Mouse (Mus musculus): Measurements from ENCODE around the gene Duxbl1. TPM values are rescaled to one million over a fixed set of nuclear protein-coding genes. Genes with fewer than 3 reads are reported as not detected.
"Not testable (repeated sequence)": the region's sequence is repeated elsewhere in the genome, so short reads cannot be mapped to it uniquely, and the experiment has no call there.

The Duxbl1 gene
- 4.9 and 6.7 TPM in 2 replicates for polyA plus RNA-seq (2016; fragmentation: Nextera tagmentation; extraction: Ambion mirVana)

- H3K4me3 ChIP-seq: peak within 1 kb of the TSS; percentile 42
- WGBS: no CpG with 5 or more reads among the region's 25 CpGs
Measured at GRCm38 (mm10) chr14:25978371-25979241, at the start of gene Duxbl1. TSS of gene Duxbl1 (plus strand) at chr14:25978577.

GRCm38 (mm10) chr14:25936867-25937630 is 41.3 kb upstream of the Duxbl1 start:
- not testable (repeated sequence) for H3K36me3 ChIP-seq; H3K27ac ChIP-seq (replicated peaks); H3K27me3 ChIP-seq (ENCODE audit: low read depth, poor library complexity, severe bottlenecking); DNase-seq (ENCODE audit: low spot score); H3K4me3 ChIP-seq; H3K4me1 ChIP-seq; H3K9me3 ChIP-seq (replicated peaks)
- no CpG with 5 or more reads among the region's 5 CpGs for WGBS

More at GRCm38 (mm10) chr14:25978371-25979241, at the start of gene Duxbl1:
- H3K27me3 ChIP-seq (ENCODE audit: low read depth, poor library complexity, severe bottlenecking); H3K9me3 ChIP-seq (replicated peaks); H3K4me1 ChIP-seq; DNase-seq (ENCODE audit: low spot score); H3K36me3 ChIP-seq: not testable (repeated sequence)
- H3K27ac ChIP-seq (replicated peaks): peak within 1 kb of the TSS; percentile 85

GRCm38 (mm10) chr14:25938004-25938403 is 40.4 kb upstream of the Duxbl1 start, which contains the start of gene Cphx1:
TSS of gene Cphx1 (plus strand) at chr14:25938304.
- no CpG with 5 or more reads among the region's 8 CpGs for WGBS

GRCm38 (mm10) chr14:25957861-25958260 is 20.5 kb upstream of the Duxbl1 start:
- not testable (repeated sequence) for H3K36me3 ChIP-seq; H3K4me1 ChIP-seq; H3K4me3 ChIP-seq; DNase-seq (ENCODE audit: low spot score); H3K27ac ChIP-seq (replicated peaks); H3K9me3 ChIP-seq (replicated peaks); H3K27me3 ChIP-seq (ENCODE audit: low read depth, poor library complexity, severe bottlenecking)
- no CpG with 5 or more reads among the region's 3 CpGs for WGBS

More at GRCm38 (mm10) chr14:25938004-25938403, 40.4 kb upstream of the Duxbl1 start, which contains the start of gene Cphx1:
- DNase-seq (ENCODE audit: low spot score); H3K27ac ChIP-seq (replicated peaks); H3K4me1 ChIP-seq; H3K27me3 ChIP-seq (ENCODE audit: low read depth, poor library complexity, severe bottlenecking); H3K9me3 ChIP-seq (replicated peaks); H3K4me3 ChIP-seq; H3K36me3 ChIP-seq: not testable (repeated sequence)

GRCm38 (mm10) chr14:25979242-25979941 is 1.0 kb downstream of the Duxbl1 start:
- DNase-seq (ENCODE audit: low spot score): peak; percentile 40
- 0% methylated on average over 8 of the region's 13 CpGs for WGBS
- H3K4me1 ChIP-seq; H3K36me3 ChIP-seq; H3K27me3 ChIP-seq (ENCODE audit: low read depth, poor library complexity, severe bottlenecking); H3K9me3 ChIP-seq (replicated peaks): not testable (repeated sequence)
- Histone ChIP-seq H3K27ac (replicated peaks) (peak overlapping the region; percentile 85), H3K4me3 (peak overlapping the region; percentile 42)

GRCm38 (mm10) chr14:25981880-25982279 is 3.5 kb downstream of the Duxbl1 start:
- H3K27ac ChIP-seq (replicated peaks); H3K4me1 ChIP-seq; DNase-seq (ENCODE audit: low spot score); H3K4me3 ChIP-seq; H3K9me3 ChIP-seq (replicated peaks); H3K27me3 ChIP-seq (ENCODE audit: low read depth, poor library complexity, severe bottlenecking); H3K36me3 ChIP-seq: not testable (repeated sequence)
- 91% methylated on average over 5 of the region's 9 CpGs for WGBS

- not testable (repeated sequence) for H3K27me3 ChIP-seq (ENCODE audit: low read depth, poor library complexity, severe bottlenecking)
- WGBS: no CpG with 5 or more reads among the region's 2 CpGs
Measured at GRCm38 (mm10) chr14:26007462-26007861, 29.1 kb downstream of the Duxbl1 start.

GRCm38 (mm10) chr14:26016414-26016813 is 38.0 kb downstream of the Duxbl1 start:
- not testable (repeated sequence) for H3K9me3 ChIP-seq (replicated peaks); H3K36me3 ChIP-seq; H3K4me3 ChIP-seq; H3K4me1 ChIP-seq; H3K27ac ChIP-seq (replicated peaks); DNase-seq (ENCODE audit: low spot score); H3K27me3 ChIP-seq (ENCODE audit: low read depth, poor library complexity, severe bottlenecking)
- no CpG with 5 or more reads among the region's 7 CpGs for WGBS

More at GRCm38 (mm10) chr14:26007462-26007861, 29.1 kb downstream of the Duxbl1 start:
- DNase-seq (ENCODE audit: low spot score); H3K4me1 ChIP-seq; H3K4me3 ChIP-seq; H3K36me3 ChIP-seq; H3K27ac ChIP-seq (replicated peaks); H3K9me3 ChIP-seq (replicated peaks): not testable (repeated sequence)

GRCm38 (mm10) chr14:26021555-26021954 is 43.2 kb downstream of the Duxbl1 start:
- WGBS: no CpG with 5 or more reads among the region's 9 CpGs
- H3K36me3 ChIP-seq, H3K4me1 ChIP-seq: not testable (repeated sequence)

GRCm38 (mm10) chr14:26022831-26023230 is 44.5 kb downstream of the Duxbl1 start:
- H3K4me3 ChIP-seq; DNase-seq (ENCODE audit: low spot score); H3K9me3 ChIP-seq (replicated peaks); H3K36me3 ChIP-seq; H3K27ac ChIP-seq (replicated peaks); H3K27me3 ChIP-seq (ENCODE audit: low read depth, poor library complexity, severe bottlenecking); H3K4me1 ChIP-seq: not testable (repeated sequence)
- WGBS: no CpG with 5 or more reads among the region's 6 CpGs

More at GRCm38 (mm10) chr14:26021555-26021954, 43.2 kb downstream of the Duxbl1 start:
- DNase-seq (ENCODE audit: low spot score); H3K9me3 ChIP-seq (replicated peaks); H3K27ac ChIP-seq (replicated peaks); H3K4me3 ChIP-seq; H3K27me3 ChIP-seq (ENCODE audit: low read depth, poor library complexity, severe bottlenecking): not testable (repeated sequence)

- not testable (repeated sequence) for H3K4me3 ChIP-seq; H3K9me3 ChIP-seq (replicated peaks); DNase-seq (ENCODE audit: low spot score); H3K27me3 ChIP-seq (ENCODE audit: low read depth, poor library complexity, severe bottlenecking); H3K36me3 ChIP-seq; H3K4me1 ChIP-seq; H3K27ac ChIP-seq (replicated peaks)
- no CpG with 5 or more reads among the region's 12 CpGs for WGBS
Measured at GRCm38 (mm10) chr14:26025653-26026052, 47.3 kb downstream of the Duxbl1 start.

GRCm38 (mm10) chr14:26034364-26034763 is 56.0 kb downstream of the Duxbl1 start:
- not testable (repeated sequence) for H3K4me1 ChIP-seq; H3K9me3 ChIP-seq (replicated peaks); DNase-seq (ENCODE audit: low spot score); H3K27me3 ChIP-seq (ENCODE audit: low read depth, poor library complexity, severe bottlenecking); H3K27ac ChIP-seq (replicated peaks); H3K36me3 ChIP-seq; H3K4me3 ChIP-seq
- WGBS: no CpG with 5 or more reads among the region's 3 CpGs

All from midbrain, embryonic 10.5 days (tissue).